Mouse (Mus musculus): ENCODE measurements around the gene Ephb6. TPM values are rescaled to one million over a fixed set of nuclear protein-coding genes. Genes with fewer than 3 reads are reported as not detected.
"Not testable (repeated sequence)": the region's sequence is repeated elsewhere in the genome, so short reads cannot be mapped to it uniquely, and the experiment has no call there.

The Ephb6 gene
- polyA plus RNA-seq (2015; fragmentation: Nextera tagmentation; extraction: Ambion mirVana): 9.2 and 12.0 TPM in 2 replicates

DNA sequence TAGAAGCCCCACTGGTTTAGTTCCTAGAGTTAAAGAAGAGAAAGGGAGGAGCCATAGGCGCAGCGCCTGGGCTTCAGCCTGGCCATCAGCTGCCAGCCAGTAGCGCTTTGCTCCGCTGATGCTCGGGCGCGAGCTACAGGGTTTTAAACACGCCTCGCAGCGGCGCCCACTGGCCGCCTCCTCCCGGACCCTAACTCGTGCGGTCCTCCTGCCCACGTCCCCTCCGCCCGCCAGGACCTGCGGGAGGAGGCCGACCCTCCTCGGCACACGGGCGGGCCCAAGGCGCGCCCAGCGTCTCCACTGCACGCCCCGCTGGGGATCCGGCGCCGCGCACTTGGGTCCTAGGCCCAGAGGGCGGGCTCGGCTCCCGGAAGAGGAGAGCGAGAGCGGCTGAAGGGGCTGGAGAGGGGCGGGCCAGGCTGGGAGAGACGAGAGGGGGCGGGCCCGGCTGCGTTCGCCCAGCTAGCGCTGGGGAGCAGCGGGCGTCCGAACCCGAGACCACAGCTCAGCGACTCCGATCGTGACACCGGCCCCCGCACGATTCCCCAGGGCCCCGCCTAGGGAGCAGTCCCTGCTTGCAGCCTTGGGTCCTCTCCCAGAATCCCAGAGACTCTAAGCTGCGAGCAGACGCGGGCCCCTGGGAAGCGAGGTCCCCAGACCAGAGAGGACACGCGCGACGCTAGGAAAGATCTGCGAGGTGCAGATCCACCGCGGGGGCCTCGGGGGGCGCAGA, at the start of gene Ephb6:
Ephb6 (plus strand) TSS at position 422 of the 733 bp plus-strand sequence.
- H3K4me3 ChIP-seq (replicated peaks): peak within 1 kb of the TSS; percentile 81
- 0 out of 2 replicates have a peak, but pooled peaks cover 2% of the 10 kb centered on the region for H3K4me1 ChIP-seq
- H3K27ac ChIP-seq: peak within 1 kb of the TSS; percentile 91
- no peaks in the 10 kb centered on the region for H3K36me3 ChIP-seq
- no peaks in the 10 kb centered on the region for H3K27me3 ChIP-seq (replicated peaks)
- H3K9ac ChIP-seq: peak within 1 kb of the TSS; percentile 68
- no peaks in the 10 kb centered on the region for H3K9me3 ChIP-seq
- WGBS: under 1% methylated on average over 68 of the region's 68 CpGs
- H3K4me2 ChIP-seq: peak within 1 kb of the TSS; percentile 96
- peak; percentile 97 for ATAC-seq (ENCODE audit: insufficient read depth, low FRiP score, low read depth)

DNA sequence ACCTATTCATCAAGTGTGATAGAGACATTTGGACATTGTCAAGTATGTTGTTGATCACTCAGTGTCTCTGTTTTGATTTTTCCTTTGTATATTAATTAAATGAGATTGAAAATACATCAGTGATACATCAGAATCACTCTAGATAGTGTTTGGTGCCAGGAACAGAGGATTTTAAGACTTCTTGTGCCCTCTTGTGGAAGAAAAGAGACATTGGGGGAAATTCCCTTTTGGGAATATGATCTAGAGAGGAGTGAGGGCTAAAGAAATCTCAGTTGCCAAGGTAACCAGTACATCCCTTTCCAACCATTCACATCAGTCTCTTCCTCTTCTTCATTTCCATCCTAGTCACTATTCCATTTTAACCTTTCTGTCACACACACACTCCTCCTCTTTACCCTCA, 48.9 kb upstream of the Ephb6 start:
- H3K4me1 ChIP-seq: no peaks in the 10 kb centered on the region
- no peak overlapping the region for H3K9ac ChIP-seq
- H3K4me3 ChIP-seq (replicated peaks): no peak overlapping the region
- no peaks in the 10 kb centered on the region for H3K27me3 ChIP-seq (replicated peaks)
- H3K4me2 ChIP-seq: no peak overlapping the region
- no peaks in the 10 kb centered on the region for H3K9me3 ChIP-seq
- no peaks in the 10 kb centered on the region for H3K36me3 ChIP-seq
- no peak overlapping the region for H3K27ac ChIP-seq
- no peak for ATAC-seq (ENCODE audit: insufficient read depth, low FRiP score, low read depth)

DNA sequence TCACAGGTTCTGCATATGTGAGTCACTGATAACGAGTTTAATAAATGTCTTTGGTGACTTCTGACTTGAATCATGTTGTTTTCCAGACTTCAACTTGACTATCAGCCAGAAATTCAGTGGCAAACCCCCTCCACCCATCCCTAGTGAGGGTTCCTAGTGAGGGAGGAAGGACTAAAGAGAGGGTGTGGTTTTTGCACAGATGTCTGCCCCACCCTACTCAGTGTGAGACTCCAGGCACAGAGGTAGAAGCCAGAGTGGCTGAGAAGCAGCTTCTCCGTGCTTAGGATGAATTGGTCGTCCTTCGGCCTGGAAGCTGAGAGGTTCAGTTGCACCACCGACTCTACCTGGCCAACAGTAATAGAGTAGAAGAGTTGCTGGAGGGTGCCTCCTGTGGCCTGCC, 47.8 kb upstream of the Ephb6 start:
- WGBS: 70% methylated on average over 5 of the region's 5 CpGs
- Histone ChIP-seq H3K4me1 (no peaks in the 10 kb centered on the region), H3K4me3 (replicated peaks) (no peak overlapping the region), H3K27me3 (replicated peaks) (no peaks in the 10 kb centered on the region), H3K9ac (no peak overlapping the region), H3K36me3 (no peaks in the 10 kb centered on the region), H3K4me2 (no peak overlapping the region), H3K27ac (peak overlapping the region; percentile 37; the same call in 1 of the 2 replicates), H3K9me3 (no peaks in the 10 kb centered on the region)
- peak; percentile 50; the same call in 1 of the 2 replicates for ATAC-seq (ENCODE audit: insufficient read depth, low FRiP score, low read depth)

DNA sequence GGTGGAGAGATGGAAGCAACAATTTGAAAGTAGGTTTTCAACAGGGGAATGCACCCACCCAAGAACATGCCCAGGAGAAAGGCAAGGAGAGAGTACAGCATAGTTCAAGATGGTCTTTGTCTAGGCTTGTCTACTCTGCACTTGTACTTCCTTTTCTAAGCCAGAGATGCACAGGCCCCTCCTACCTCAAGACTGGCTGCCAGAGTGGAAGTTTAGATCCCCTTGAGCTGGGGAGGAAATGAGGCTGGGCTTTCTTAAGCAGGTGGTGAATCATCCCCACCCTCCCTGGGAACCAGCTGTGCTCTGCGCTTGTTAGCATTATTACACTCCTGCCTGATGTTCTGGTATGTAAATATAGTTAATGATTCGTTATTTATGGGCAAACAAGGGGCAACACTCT, 47.0 kb upstream of the Ephb6 start:
- Histone ChIP-seq H3K27ac (peak overlapping the region; percentile 37; the same call in 1 of the 2 replicates), H3K4me1 (no peaks in the 10 kb centered on the region), H3K4me2 (no peak overlapping the region), H3K4me3 (replicated peaks) (no peak overlapping the region), H3K9ac (no peak overlapping the region), H3K36me3 (no peaks in the 10 kb centered on the region), H3K9me3 (no peaks in the 10 kb centered on the region), H3K27me3 (replicated peaks) (no peaks in the 10 kb centered on the region)
- ATAC-seq (ENCODE audit: insufficient read depth, low FRiP score, low read depth): no peak
- 35% methylated on average over 2 of the region's 2 CpGs for WGBS

DNA sequence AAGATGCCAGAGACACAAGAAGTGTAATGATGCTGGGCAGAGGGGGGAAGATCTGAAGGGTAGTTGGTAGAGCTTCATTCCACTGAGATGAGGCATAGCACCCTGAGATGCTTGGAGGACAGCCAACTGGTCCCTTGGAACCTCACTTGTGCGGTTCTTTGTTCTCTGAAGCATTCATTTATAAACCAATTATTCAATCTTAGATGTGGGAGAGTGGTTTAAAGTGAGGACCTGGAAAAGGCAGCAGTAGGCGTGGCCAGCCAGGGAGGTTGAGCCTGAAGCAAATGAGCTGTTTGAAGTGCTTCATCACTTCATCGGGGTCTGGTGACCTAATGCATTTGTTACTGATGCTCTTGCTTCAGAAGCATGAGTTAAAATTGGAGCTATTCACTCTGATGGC, 46.0 kb upstream of the Ephb6 start:
- H3K27ac ChIP-seq: 0 out of 2 replicates have a peak overlapping the region, but pooled peaks have one; percentile 7
- H3K36me3 ChIP-seq: no peaks in the 10 kb centered on the region
- 53% methylated on average over 3 of the region's 3 CpGs for WGBS
- no peak overlapping the region for H3K4me2 ChIP-seq
- ATAC-seq (ENCODE audit: insufficient read depth, low FRiP score, low read depth): no peak
- no peak overlapping the region for H3K9ac ChIP-seq
- no peaks in the 10 kb centered on the region for H3K27me3 ChIP-seq (replicated peaks)
- no peaks in the 10 kb centered on the region for H3K4me1 ChIP-seq
- no peaks in the 10 kb centered on the region for H3K9me3 ChIP-seq
- no peak overlapping the region for H3K4me3 ChIP-seq (replicated peaks)

DNA sequence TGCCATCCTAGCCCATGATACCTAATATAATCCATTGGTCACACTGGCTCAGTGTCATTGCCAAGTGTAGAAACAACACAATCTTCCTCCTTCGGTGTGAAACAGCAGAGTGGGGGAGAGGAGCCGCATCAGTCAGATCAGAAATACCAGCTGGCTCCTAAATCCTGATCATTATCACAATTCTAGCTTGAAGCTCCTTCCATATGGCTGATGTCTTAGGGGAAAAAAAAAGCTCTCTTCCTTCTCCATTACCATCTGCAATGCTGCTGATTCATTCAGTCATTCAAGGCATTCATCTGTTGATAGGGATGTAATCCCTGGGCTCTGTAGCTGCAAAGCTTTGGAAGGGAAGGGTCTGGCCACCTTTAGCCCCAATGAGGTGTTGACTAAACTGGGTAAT, 45.0 kb upstream of the Ephb6 start:
- no peak overlapping the region for H3K4me3 ChIP-seq (replicated peaks)
- no peaks in the 10 kb centered on the region for H3K4me1 ChIP-seq
- no peak overlapping the region for H3K9ac ChIP-seq
- H3K36me3 ChIP-seq: no peaks in the 10 kb centered on the region
- no peaks in the 10 kb centered on the region for H3K27me3 ChIP-seq (replicated peaks)
- no peak for ATAC-seq (ENCODE audit: insufficient read depth, low FRiP score, low read depth)
- 69% methylated on average over 2 of the region's 2 CpGs for WGBS
- no peak overlapping the region for H3K4me2 ChIP-seq
- no peaks in the 10 kb centered on the region for H3K9me3 ChIP-seq
- H3K27ac ChIP-seq: no peak overlapping the region

DNA sequence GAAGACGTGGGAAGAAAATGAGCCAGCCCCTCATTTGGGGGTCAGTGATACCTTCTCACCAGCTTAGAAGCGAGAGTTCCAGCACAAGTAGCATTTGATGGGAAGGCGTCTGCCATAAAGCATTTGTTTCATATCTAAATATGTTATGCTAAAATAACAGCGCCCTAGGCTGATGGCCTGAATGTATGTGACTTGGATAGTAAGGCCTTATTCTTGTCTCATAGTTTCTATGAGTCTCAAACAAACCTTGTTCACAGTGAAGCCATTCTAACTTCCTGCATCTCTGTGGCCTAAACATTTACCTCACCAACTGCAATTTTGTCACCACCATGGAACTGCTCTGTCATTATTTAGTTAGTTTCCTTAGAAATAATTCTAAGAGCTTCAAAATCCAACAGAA, 42.7 kb upstream of the Ephb6 start:
- H3K4me3 ChIP-seq (replicated peaks): no peak overlapping the region
- ATAC-seq (ENCODE audit: insufficient read depth, low FRiP score, low read depth): no peak
- H3K36me3 ChIP-seq: no peaks in the 10 kb centered on the region
- 0 out of 2 replicates have a peak overlapping the region, but pooled peaks have one; percentile 13 for H3K4me2 ChIP-seq
- H3K9ac ChIP-seq: no peak overlapping the region
- no peaks in the 10 kb centered on the region for H3K27me3 ChIP-seq (replicated peaks)
- no peaks in the 10 kb centered on the region for H3K4me1 ChIP-seq
- 88% methylated on average over 4 of the region's 4 CpGs for WGBS
- H3K9me3 ChIP-seq: no peaks in the 10 kb centered on the region
- no peak overlapping the region for H3K27ac ChIP-seq

DNA sequence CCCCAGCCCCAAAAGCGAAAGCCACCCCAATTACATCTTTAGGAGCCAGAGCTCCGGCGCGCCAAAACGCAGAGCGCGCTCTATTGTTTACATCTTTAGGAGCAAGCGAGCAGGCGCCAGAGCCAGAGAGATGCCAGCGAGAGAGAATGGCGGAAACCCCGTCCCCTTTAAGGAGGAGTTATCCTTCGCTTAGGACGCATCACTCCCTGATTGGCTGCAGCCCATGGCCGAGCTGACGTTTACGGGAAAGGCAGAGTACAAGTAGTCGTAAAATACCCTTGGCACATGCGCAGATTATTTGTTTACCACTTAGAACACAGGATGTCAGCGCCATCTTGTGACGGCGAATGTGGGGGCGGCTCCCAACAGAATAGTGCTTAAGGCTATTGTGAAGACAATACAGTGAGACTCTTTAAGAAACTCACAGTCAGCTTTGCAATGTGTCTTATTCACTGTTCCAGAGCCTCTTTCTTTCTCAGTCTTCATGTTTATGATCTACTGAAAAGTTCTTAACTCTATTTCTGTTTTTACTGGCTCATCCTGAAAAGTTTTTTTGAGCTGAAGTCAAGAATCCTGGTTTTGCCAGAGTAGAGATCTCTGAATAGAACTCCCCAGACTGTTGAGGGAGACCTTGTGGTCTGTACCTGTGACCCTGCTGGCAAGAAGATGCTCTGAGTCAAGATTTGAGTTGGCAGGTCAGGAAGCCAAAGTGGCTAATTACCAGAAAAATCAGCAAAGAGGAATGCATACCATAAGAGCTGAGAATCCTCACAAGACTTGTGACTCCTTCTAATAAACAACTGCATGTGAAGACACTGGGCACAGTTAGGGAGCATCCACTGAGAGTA, 42.0 kb upstream of the Ephb6 start:
- H3K4me1 ChIP-seq; ATAC-seq (ENCODE audit: insufficient read depth, low FRiP score, low read depth); H3K27me3 ChIP-seq (replicated peaks); H3K9ac ChIP-seq; H3K4me2 ChIP-seq; H3K36me3 ChIP-seq; H3K9me3 ChIP-seq; H3K27ac ChIP-seq; H3K4me3 ChIP-seq (replicated peaks): not testable (repeated sequence)
- WGBS: 51% methylated on average over 6 of the region's 23 CpGs

DNA sequence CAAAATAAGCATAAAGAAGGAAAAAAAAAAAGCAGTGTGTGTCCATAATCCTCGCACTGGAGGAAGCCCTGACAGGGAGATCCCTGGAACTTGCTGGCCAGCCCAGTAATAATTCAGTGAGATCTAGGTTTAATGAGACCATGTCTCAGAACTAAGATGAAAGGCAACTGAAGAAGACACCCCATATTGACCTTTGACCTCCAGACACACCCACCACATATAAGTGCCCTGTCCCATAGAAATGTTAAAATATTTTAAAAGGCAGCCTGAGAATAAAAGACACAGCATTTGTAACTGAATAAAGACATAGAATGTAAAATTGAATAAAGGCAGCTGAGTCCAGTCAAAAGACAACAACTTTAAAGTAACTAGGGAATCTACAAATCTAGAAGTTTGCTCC, 40.0 kb upstream of the Ephb6 start:
- no peaks in the 10 kb centered on the region for H3K27me3 ChIP-seq (replicated peaks)
- no peak overlapping the region for H3K27ac ChIP-seq
- H3K9me3 ChIP-seq: no peaks in the 10 kb centered on the region
- no peaks in the 10 kb centered on the region for H3K4me1 ChIP-seq
- H3K9ac ChIP-seq: no peak overlapping the region
- no peaks in the 10 kb centered on the region for H3K36me3 ChIP-seq
- no peak overlapping the region for H3K4me3 ChIP-seq (replicated peaks)
- WGBS: 77% methylated on average over 1 of the region's 1 CpGs
- no peak for ATAC-seq (ENCODE audit: insufficient read depth, low FRiP score, low read depth)
- H3K4me2 ChIP-seq: no peak overlapping the region

DNA sequence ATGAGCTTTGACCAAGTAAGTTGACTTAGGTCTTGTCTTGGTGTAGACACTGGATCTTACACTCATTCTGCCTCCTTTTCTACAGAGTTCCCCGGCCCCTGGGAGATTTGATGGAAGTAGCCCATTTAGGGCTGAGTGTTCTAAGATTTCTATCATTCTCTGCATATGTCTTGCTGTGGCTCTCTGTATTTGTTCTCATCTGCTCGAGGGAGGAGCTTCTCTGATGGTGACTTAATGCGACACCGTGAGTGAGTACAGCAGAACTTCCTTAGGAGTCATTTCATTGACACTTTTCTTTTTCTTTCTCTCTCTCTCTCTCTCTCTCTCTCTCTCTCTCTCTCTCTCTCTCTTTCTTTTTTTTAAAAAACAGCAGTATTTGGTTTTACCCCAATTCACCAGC, 38.3 kb upstream of the Ephb6 start:
- Histone ChIP-seq H3K9me3 (no peaks in the 10 kb centered on the region), H3K27ac (no peak overlapping the region), H3K9ac (no peak overlapping the region), H3K27me3 (replicated peaks) (no peaks in the 10 kb centered on the region), H3K4me2 (no peak overlapping the region), H3K4me1 (no peaks in the 10 kb centered on the region), H3K36me3 (no peaks in the 10 kb centered on the region), H3K4me3 (replicated peaks) (no peak overlapping the region)
- no peak for ATAC-seq (ENCODE audit: insufficient read depth, low FRiP score, low read depth)
- WGBS: 83% methylated on average over 4 of the region's 4 CpGs

DNA sequence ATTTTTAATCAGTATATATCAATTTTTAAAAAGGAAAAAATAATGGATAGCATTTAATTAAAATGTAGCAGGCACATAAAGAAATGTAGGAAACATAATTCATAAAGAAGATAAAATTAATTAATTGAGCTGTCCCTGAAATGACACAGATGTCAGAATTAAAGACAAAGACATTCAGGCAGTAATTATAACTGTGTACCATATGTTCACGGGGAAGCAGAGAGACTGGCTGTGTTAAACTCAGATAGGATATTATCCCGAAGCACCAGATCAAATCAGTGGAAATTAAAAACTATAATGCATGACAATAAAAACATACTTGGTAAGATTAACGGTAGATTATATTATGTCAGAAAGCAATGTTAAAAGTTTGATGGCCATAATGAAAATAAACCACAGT, 36.2 kb upstream of the Ephb6 start:
- 81% methylated on average over 3 of the region's 3 CpGs for WGBS
- Histone ChIP-seq H3K4me3 (replicated peaks) (no peak overlapping the region), H3K9ac (no peak overlapping the region), H3K27ac (no peak overlapping the region), H3K36me3 (no peaks in the 10 kb centered on the region), H3K4me1 (no peaks in the 10 kb centered on the region), H3K4me2 (no peak overlapping the region), H3K27me3 (replicated peaks) (no peaks in the 10 kb centered on the region), H3K9me3 (no peaks in the 10 kb centered on the region)
- ATAC-seq (ENCODE audit: insufficient read depth, low FRiP score, low read depth): no peak

DNA sequence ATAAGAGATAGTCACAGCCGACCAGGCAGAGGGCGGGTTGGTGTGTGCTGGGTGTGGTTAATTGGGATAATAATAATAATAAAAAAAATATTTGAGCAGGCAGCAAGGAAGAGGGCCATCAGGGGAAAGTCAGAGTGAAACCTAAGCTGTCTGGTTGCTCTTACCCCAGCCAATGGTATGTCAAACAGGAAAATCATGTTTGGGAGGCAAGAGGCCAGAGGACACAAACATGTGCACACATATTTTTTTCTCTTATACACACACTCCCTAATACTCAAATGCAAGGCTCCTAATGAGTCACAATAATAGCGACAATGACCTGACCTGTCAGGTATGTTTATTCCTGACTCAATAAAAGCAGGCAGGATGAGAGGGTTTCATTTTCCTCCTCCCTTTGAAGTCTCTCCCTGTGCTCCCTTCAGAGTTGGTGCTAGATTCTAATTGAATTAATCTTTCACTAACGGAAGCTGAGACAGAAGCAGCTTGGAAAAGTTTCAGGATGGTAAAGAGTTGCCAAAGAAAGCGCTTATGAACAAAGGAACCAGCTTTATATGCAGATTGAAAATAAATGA, 28.7 kb upstream of the Ephb6 start:
- Histone ChIP-seq H3K27ac (peak overlapping the region; percentile 44; the same call in 1 of the 2 replicates), H3K9ac (no peak overlapping the region), H3K4me1 (no peaks in the 10 kb centered on the region), H3K36me3 (no peaks in the 10 kb centered on the region), H3K4me2 (no peak overlapping the region), H3K27me3 (replicated peaks) (no peaks in the 10 kb centered on the region), H3K4me3 (replicated peaks) (no peak overlapping the region), H3K9me3 (no peaks in the 10 kb centered on the region)
- ATAC-seq (ENCODE audit: insufficient read depth, low FRiP score, low read depth): peak; percentile 71
- WGBS: 47% methylated on average over 5 of the region's 5 CpGs
